Mouse (Mus musculus) myocyte (in vitro differentiated cells): ENCODE results near the gene Rab17. TPM values are rescaled to one million over a fixed set of nuclear protein-coding genes. Genes with fewer than 3 reads are reported as not detected.

Source experiments
- H3K27me3 ChIP-seq: one replicate; pipeline ENCODE4 v1.6.1; 2011; ENCODE audit not compliant: control insufficient read depth, insufficient read depth, insufficient read length
- H3K36me3 ChIP-seq: one replicate; pipeline ENCODE4 v1.6.1; 2011; ENCODE audit not compliant: control insufficient read depth, insufficient read depth
- H3K4me2 ChIP-seq: one replicate; pipeline ENCODE4 v1.6.1; 2011; ENCODE audit warnings: low read depth, control low read depth
- H3K4me3 ChIP-seq: one replicate; pipeline ENCODE4 v1.5.1; 2011; ENCODE audit warnings: mild to moderate bottlenecking, control low read depth, moderate library complexity
- H3K79me2 ChIP-seq: one replicate; pipeline ENCODE4 v1.6.1; 2011; ENCODE audit not compliant: control insufficient read depth, insufficient read depth
- H3ac ChIP-seq: one replicate; pipeline ENCODE4 v1.6.1; 2011; ENCODE audit not compliant: control insufficient read depth, insufficient read length
- CEBPB ChIP-seq: IDR thresholded peaks from 2 replicates; pipeline ENCODE4 v1.6.1; 2011; ENCODE audit warnings: mild to moderate bottlenecking, moderate library complexity; ENCODE audit not compliant: poor library complexity, insufficient read depth, severe bottlenecking
- E2F4 ChIP-seq: IDR thresholded peaks from one replicate; pipeline ENCODE4 v1.6.1; 2011; ENCODE audit warnings: mild to moderate bottlenecking, control low read depth, moderate library complexity; ENCODE audit not compliant: insufficient read depth
- MAX ChIP-seq: IDR thresholded peaks from one replicate; pipeline ENCODE4 v1.6.1; 2011; ENCODE audit warnings: low read depth, mild to moderate bottlenecking, control low read depth
- MYOD1 ChIP-seq, 3 experiments: IDR thresholded peaks; one replicate each; pipeline ENCODE4 v1.6.1; 2011; ENCODE audit warnings: control low read depth in 2 of 3, low read depth in 2 of 3, mild to moderate bottlenecking in 2 of 3, moderate library complexity in 1 of 3; ENCODE audit not compliant: insufficient read length in 2 of 3, control insufficient read depth in 1 of 3
- MYOG ChIP-seq, 3 experiments: IDR thresholded peaks; one replicate each; pipeline ENCODE4 v1.6.1; 2011; ENCODE audit warnings: control low read depth in 2 of 3, low read depth in 2 of 3, mild to moderate bottlenecking in 2 of 3; ENCODE audit not compliant: insufficient read length in 2 of 3, control insufficient read depth in 1 of 3, insufficient read depth in 1 of 3
- POLR2A ChIP-seq: IDR thresholded peaks from one replicate; pipeline ENCODE4 v1.6.1; 2011; ENCODE audit warnings: low read depth, mild to moderate bottlenecking, control low read depth, moderate library complexity; ENCODE audit not compliant: insufficient read length
- POLR2AphosphoS2 ChIP-seq: IDR thresholded peaks from one replicate; pipeline ENCODE4 v1.6.1; 2011; ENCODE audit warnings: low read depth, control low read depth; ENCODE audit not compliant: insufficient read length
- REST ChIP-seq: IDR thresholded peaks from one replicate; pipeline ENCODE4 v1.6.1; 2011; ENCODE audit warnings: mild to moderate bottlenecking, control low read depth, moderate library complexity; ENCODE audit not compliant: insufficient read depth, insufficient read length
- SRF ChIP-seq: IDR thresholded peaks from one replicate; pipeline ENCODE4 v1.6.1; 2011; ENCODE audit warnings: low read depth; ENCODE audit not compliant: control insufficient read depth, insufficient read length
- TCF12 ChIP-seq: IDR thresholded peaks from one replicate; pipeline ENCODE4 v1.6.1; 2011; ENCODE audit warnings: mild to moderate bottlenecking, control low read depth; ENCODE audit not compliant: poor library complexity, insufficient read depth, severe bottlenecking
- TCF3 ChIP-seq: IDR thresholded peaks from one replicate; pipeline ENCODE4 v1.6.1; 2011; ENCODE audit warnings: low read depth, control low read depth; ENCODE audit not compliant: insufficient read length
- USF1 ChIP-seq: IDR thresholded peaks from one replicate; pipeline ENCODE4 v1.6.1; 2011; ENCODE audit warnings: low read depth, mild to moderate bottlenecking, control low read depth, moderate library complexity
- polyA plus RNA-seq: library from polyadenylated mRNA; unstranded; fragments of >200 nt; fragmentation: generic; extraction: Trizol; gene quantifications from one replicate; pipeline ENCODE4 v1.2.1, GENCODE M21; 2012; ENCODE audit warnings: missing spikeins

Gene Rab17
- polyA plus RNA-seq, 1 experiment: not detected

DNA sequence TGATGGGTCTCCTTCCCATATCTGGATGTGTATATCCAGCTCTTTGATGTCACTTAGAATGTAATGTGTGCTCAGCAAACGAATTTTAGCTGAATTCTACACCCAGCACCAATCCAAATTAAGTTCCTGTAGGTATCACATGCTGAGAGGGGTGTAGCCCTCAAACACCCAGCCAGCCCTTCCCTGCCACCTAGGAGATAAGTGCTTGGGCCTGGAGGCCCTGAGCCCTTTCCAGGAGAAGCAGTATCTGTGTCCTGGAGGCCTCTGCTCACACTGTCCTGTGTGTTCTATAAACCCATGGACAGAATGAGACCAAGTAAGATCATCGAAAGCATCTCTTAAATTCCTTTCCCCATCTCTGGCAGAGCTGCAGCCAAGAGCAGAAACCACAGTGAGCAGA lies 22.2 kb downstream of the Rab17 start:
- TF ChIP-seq MYOG (IDR thresholded peaks at IDR 0.05; ENCODE audit: control insufficient read depth in 1 of 3, insufficient read depth in 1 of 3, insufficient read length in 2 of 3, low read depth in 2 of 3) (no peak), TCF12 (no peak), MAX (no peak), MYOD1 (IDR thresholded peaks at IDR 0.05; ENCODE audit: control insufficient read depth in 1 of 3, insufficient read length in 2 of 3, low read depth in 2 of 3) (no peak), REST (no peak), USF1 (no peak)
- H3K36me3 ChIP-seq: no peaks in the 10 kb centered on the region
- no peak overlapping the region for H3K4me2 ChIP-seq
- peaks cover 5% of the 10 kb centered on the region for H3K27me3 ChIP-seq
- H3K79me2 ChIP-seq: no peaks in the 10 kb centered on the region
- H3K4me3 ChIP-seq: no peak overlapping the region
- no peak overlapping the region for H3ac ChIP-seq

DNA sequence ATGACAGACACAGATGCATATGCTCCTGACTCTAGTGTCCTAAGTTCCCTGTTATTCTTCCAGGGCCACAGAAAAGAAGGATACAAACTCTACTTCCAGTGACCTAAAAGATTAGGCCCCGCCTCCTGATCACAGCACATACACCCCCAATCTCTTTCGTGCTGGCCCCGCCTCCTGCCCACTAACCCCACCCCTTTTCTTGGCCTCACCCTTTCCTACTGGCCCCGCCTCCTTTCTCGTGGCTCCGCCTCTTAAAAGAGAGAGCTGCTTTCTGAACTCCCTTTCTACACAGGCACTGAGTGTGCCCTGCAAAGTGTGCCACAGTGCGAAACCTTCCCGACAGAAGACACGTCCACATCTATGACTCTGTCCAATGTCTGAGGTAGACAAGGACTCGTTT lies 24.3 kb downstream of the Rab17 start:
- H3K4me2 ChIP-seq: no peak overlapping the region
- H3ac ChIP-seq: no peak overlapping the region
- no peaks in the 10 kb centered on the region for H3K36me3 ChIP-seq
- H3K27me3 ChIP-seq: no peaks in the 10 kb centered on the region
- no peak for TF ChIP-seq TCF3
- no peak for TF ChIP-seq SRF
- TF ChIP-seq MAX: no peak
- no peak for TF ChIP-seq MYOD1 (IDR thresholded peaks at IDR 0.05; ENCODE audit: control insufficient read depth in 1 of 3, insufficient read length in 2 of 3, low read depth in 2 of 3)
- no peak for TF ChIP-seq CEBPB
- no peak for TF ChIP-seq POLR2AphosphoS2
- no peak for TF ChIP-seq USF1
- H3K79me2 ChIP-seq: no peaks in the 10 kb centered on the region
- no peak overlapping the region for H3K4me3 ChIP-seq

DNA sequence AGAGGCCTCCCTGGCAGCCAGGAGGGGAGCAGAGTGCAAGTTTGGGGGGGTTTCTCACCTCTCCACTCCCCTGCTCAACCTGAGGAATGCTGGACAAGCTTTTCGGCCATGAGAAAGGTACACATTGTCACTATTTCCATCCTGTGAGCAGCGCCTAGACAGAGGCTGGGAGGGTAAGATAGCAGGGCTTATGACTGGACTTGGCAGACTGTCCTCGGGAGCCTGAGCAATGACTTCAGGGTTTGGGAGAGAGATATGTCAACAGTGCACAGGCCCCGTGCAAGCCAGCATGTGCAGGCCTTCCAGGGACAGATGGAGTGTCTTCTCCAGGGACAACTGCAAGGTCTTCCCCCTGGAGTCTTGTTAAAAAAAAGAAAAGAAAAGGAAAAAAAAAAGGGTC lies 29.5 kb downstream of the Rab17 start:
- no peaks in the 10 kb centered on the region for H3K36me3 ChIP-seq
- H3K4me2 ChIP-seq: no peak overlapping the region
- no peak overlapping the region for H3K4me3 ChIP-seq
- H3K27me3 ChIP-seq: no peaks in the 10 kb centered on the region
- no peaks in the 10 kb centered on the region for H3K79me2 ChIP-seq
- no peak for TF ChIP-seq SRF
- TF ChIP-seq USF1: no peak
- TF ChIP-seq MYOG (IDR thresholded peaks at IDR 0.05; ENCODE audit: control insufficient read depth in 1 of 3, insufficient read depth in 1 of 3, insufficient read length in 2 of 3, low read depth in 2 of 3): no peak
- TF ChIP-seq TCF3: no peak
- no peak for TF ChIP-seq MAX
- TF ChIP-seq TCF12: no peak
- TF ChIP-seq POLR2A: no peak
- no peak for TF ChIP-seq E2F4
- no peak overlapping the region for H3ac ChIP-seq

DNA sequence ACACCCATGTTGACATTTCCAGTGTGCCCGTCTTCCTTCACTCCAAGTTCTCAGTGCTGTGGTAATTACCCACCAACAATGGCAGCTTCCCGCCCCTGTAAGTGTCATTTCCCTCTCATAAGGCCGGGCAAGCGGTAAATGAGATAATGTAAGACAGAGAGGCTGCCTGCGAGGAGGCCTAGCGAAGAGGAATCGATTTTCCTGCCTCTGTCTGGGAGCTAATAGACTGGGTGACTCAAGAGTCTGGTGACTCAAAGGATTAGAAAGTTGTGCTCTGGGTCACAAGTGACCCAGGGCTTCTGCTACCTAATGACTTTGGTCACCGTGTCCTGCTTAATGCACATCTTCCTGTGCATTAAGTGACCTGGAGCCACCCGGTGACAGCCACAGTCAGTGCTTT lies 32.5 kb downstream of the Rab17 start:
- H3K4me2 ChIP-seq: no peak overlapping the region
- H3K36me3 ChIP-seq: no peaks in the 10 kb centered on the region
- H3K27me3 ChIP-seq: peaks cover 5% of the 10 kb centered on the region
- TF ChIP-seq CEBPB (no peak), E2F4 (no peak), MAX (no peak), TCF3 (no peak), MYOG (IDR thresholded peaks at IDR 0.05; ENCODE audit: control insufficient read depth in 1 of 3, insufficient read depth in 1 of 3, insufficient read length in 2 of 3, low read depth in 2 of 3) (no peak), USF1 (no peak), POLR2AphosphoS2 (no peak), SRF (no peak), MYOD1 (IDR thresholded peaks at IDR 0.05; ENCODE audit: control insufficient read depth in 1 of 3, insufficient read length in 2 of 3, low read depth in 2 of 3) (no peak), POLR2A (no peak), TCF12 (no peak), REST (no peak)
- no peak overlapping the region for H3K4me3 ChIP-seq
- H3ac ChIP-seq: no peak overlapping the region
- H3K79me2 ChIP-seq: no peaks in the 10 kb centered on the region

DNA sequence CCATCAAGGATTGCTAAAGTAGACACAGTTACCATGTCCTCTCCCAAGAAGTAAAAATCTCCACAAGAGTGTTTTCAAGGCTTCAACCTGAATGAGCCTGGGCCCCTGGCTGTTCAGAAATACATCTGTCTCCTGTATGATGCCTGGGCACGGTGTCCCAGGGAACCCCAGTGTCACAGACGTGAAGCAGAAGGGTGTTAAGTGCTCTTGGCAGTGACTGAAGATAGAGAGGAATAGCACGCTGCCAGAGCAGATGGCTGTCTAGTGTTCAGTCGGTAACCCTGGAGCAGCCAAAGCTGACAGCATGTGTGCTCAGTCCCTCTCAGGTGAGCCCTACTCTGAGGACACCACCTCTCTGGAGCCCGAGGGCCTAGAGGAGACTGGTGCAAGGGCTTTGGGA lies 36.5 kb downstream of the Rab17 start:
- Histone ChIP-seq H3K4me2 (no peak overlapping the region), H3K4me3 (no peak overlapping the region), H3K27me3 (peaks cover 5% of the 10 kb centered on the region), H3ac (no peak overlapping the region), H3K36me3 (no peaks in the 10 kb centered on the region), H3K79me2 (no peaks in the 10 kb centered on the region)
- TF ChIP-seq TCF12 (no peak), CEBPB (no peak), MAX (no peak), POLR2AphosphoS2 (no peak), REST (no peak), TCF3 (no peak), SRF (no peak), MYOG (IDR thresholded peaks at IDR 0.05; ENCODE audit: control insufficient read depth in 1 of 3, insufficient read depth in 1 of 3, insufficient read length in 2 of 3, low read depth in 2 of 3) (no peak)
